ENCODE assay signal across 20 mouse cellular contexts in genomic region chr9:4315746-4316145, GRCm38 (mm10). TPM values are rescaled to one million over a fixed set of nuclear protein-coding genes. Genes with fewer than 3 reads are reported as not detected.
A peak's percentile ranks its signal among the peaks of the same experiment; 100 is the strongest.
DNase-seq lines count a peak whose midpoint lies in the region; ATAC-seq and TF ChIP-seq lines count a peak whose summit lies in the region.
"Had no signal": no experiment of that assay in that cellular context is flagged by ENCODE, and none has a peak within 500 bp of the region (broad histone marks: within the 10 kb centered on the region; RNA-seq: fewer than 3 reads in every experiment).

No protein-coding gene starts in this region.

- H3K4me2 ChIP-seq in forebrain, embryonic 12.5 days = no peak overlapping the region
- H3K4me2 ChIP-seq: embryonic facial prominence, embryonic 12.5 days had no signal

- no peak for ATAC-seq in forebrain, embryonic 12.5 days (ENCODE audit: low FRiP score)
- ATAC-seq: activated CD4-positive, CD25-positive, alpha-beta regulatory T cell, adult 4 months; forebrain, embryonic 14.5 days; forebrain, embryonic 16.5 days; Patski had no signal

- no peak for TF ChIP-seq POLR2A in brain, embryonic 14.5 days (IDR thresholded peaks at IDR 0.05; ENCODE audit: borderline replicate concordance, extremely low read depth, insufficient read depth, insufficient read length, poor library complexity, severe bottlenecking)

- H3K4me3 ChIP-seq in forebrain, embryonic 12.5 days (replicated peaks) = no peak overlapping the region
- no peak overlapping the region for H3K4me3 ChIP-seq in gastrocnemius, adult 2 months
- H3K4me3 ChIP-seq: embryonic facial prominence, embryonic 10.5 days; embryonic facial prominence, embryonic 12.5 days had no signal

- H3K9me3 ChIP-seq in forebrain, embryonic 12.5 days = no peaks in the 10 kb centered on the region
- H3K9me3 ChIP-seq: embryonic facial prominence, embryonic 10.5 days; embryonic facial prominence, embryonic 12.5 days had no signal

- intact Hi-C loops in gastrocnemius, adult 2 months (cut with DNase I) = no loop called here

- no peak for TF ChIP-seq CTCF in brain, embryonic 14.5 days (IDR thresholded peaks at IDR 0.05; ENCODE audit: borderline replicate concordance, extremely low read depth, insufficient read depth, insufficient read length)
- no peak for TF ChIP-seq CTCF in gastrocnemius, adult 2 months (IDR thresholded peaks at IDR 0.05)

- DNase-seq in Muller cell, postnatal 12 days (ENCODE audit: inconsistent ontology term) = peak; percentile 85
- DNase-seq in brain, embryonic 14.5 days (ENCODE audit: low read depth) = peak; percentile 1
- DNase-seq in retina, embryonic 14.5 days (ENCODE audit: low spot score) = peak; percentile 40
- DNase-seq in retina, postnatal 7 days (ENCODE audit: low read depth, low spot score) = peak; percentile 24
- no peak for DNase-seq in spleen, postnatal 10 days (ENCODE audit: low spot score in 2 of 2)
- DNase-seq in gastrocnemius, adult 2 months = no peak
- DNase-seq: adrenal gland, adult 8-10 months; adrenal gland, postnatal 14 days; adrenal gland, postnatal 36 days; cerebellum, adult 11-12 months; cerebellum, adult 2 months; cerebellum, adult 9-10 months; cerebellum, postnatal 25 days had no signal

- 90% methylated on average over 2 of the region's 2 CpGs for WGBS in forebrain, embryonic 12.5 days

- no peak overlapping the region for H3K9ac ChIP-seq in forebrain, embryonic 12.5 days
- H3K9ac ChIP-seq: embryonic facial prominence, embryonic 12.5 days had no signal

- no peaks in the 10 kb centered on the region for H3K27me3 ChIP-seq in forebrain, embryonic 12.5 days
- H3K27me3 ChIP-seq: embryonic facial prominence, embryonic 12.5 days; Patski had no signal

- H3K36me3 ChIP-seq in forebrain, embryonic 12.5 days (replicated peaks) = no peaks in the 10 kb centered on the region; the same call in 1 of the 2 replicates
- H3K36me3 ChIP-seq: embryonic facial prominence, embryonic 10.5 days; embryonic facial prominence, embryonic 12.5 days had no signal

- H3K27ac ChIP-seq in forebrain, embryonic 12.5 days = no peak overlapping the region
- H3K27ac ChIP-seq in gastrocnemius, adult 2 months = no peak overlapping the region
- H3K27ac ChIP-seq: embryonic facial prominence, embryonic 10.5 days; embryonic facial prominence, embryonic 12.5 days had no signal

- peaks cover 3% of the 10 kb centered on the region for H3K4me1 ChIP-seq in forebrain, embryonic 12.5 days

RNA-seq across cellular contexts. Expression of gene Kbtbd3, which starts 6.1 kb away (rescaled TPM):
- 3.1 and 3.2 TPM in 2 replicates for polyA plus RNA-seq in brain, embryonic 14.5 days (2012; rRNA removed)
- polyA plus RNA-seq in forebrain, embryonic 12.5 days (2016; fragmentation: Nextera tagmentation; extraction: Ambion mirVana) = 8.3 and 8.9 TPM in 2 replicates
- total RNA-seq in gastrocnemius, adult 2 months (2021) = 1 to 10 TPM; 4.7 to 5.7 TPM

RNA-seq across cellular contexts. Expression of gene Aasdhppt, which starts 6.5 kb away (rescaled TPM):
- polyA plus RNA-seq in brain, embryonic 14.5 days (2012; rRNA removed) = 8.8 and 12.8 TPM in 2 replicates
- 31.6 and 33.9 TPM in 2 replicates for polyA plus RNA-seq in forebrain, embryonic 12.5 days (2016; fragmentation: Nextera tagmentation; extraction: Ambion mirVana)
- total RNA-seq in gastrocnemius, adult 2 months (2021) = 10 to 100 TPM; 11.1 to 13.6 TPM

Comparison
In these comparisons a context has a peak if more than half of its experiments do, and no peak if none do; other contexts are left out.
1. DNase-seq: peak in Muller cell, postnatal 12 days (single experiment), brain, embryonic 14.5 days (single experiment), retina, embryonic 14.5 days (single experiment) and retina, postnatal 7 days (single experiment); none in spleen, postnatal 10 days (0 of 2) and gastrocnemius, adult 2 months (single experiment).